Mouse (Mus musculus) urinary bladder, postnatal 4 days (tissue): ENCODE data around the gene Gm5148.

Experiments
- DNase-seq, 2 experiments: peaks; one replicate each; pipeline ENCODE4 v3.0.0; 2021 to 2022; ENCODE audit warnings: low spot score in 2 of 2

Gm5148 gene

DNA sequence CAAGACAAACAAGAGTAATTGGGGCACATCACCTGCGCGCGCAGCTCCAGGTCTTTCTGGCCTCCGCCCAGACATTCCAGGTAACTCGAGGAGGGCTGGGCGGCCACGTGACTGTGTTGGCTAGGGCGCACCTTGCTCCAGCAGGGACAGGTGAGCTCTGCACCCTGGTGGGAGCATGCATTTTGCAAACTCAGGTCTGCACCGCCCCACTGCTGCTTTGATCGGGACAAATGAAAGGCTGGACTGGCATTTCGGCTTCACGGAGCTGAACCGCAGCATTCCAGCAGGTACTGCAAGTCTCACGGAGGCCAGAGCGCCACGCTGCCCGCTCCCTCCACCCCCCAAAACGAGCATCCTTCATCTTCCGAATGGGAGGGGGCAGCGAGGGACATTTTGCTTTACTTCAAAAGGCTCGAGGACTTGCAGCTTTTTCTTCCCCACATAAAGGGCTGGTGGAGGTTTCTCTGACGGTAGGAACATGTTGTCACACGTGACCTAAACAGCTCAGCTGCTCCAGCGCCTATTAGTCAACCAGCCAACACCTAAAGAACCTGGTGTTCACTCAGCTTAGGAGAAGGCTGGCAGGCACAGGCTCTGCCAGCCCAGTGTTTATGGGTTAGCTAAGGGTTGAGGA is at the start of gene Gm5148:
Gm5148 (minus strand) TSS at position 320 of the 634 bp plus-strand sequence.
- DNase-seq = peak; percentile 77 to 84

DNA sequence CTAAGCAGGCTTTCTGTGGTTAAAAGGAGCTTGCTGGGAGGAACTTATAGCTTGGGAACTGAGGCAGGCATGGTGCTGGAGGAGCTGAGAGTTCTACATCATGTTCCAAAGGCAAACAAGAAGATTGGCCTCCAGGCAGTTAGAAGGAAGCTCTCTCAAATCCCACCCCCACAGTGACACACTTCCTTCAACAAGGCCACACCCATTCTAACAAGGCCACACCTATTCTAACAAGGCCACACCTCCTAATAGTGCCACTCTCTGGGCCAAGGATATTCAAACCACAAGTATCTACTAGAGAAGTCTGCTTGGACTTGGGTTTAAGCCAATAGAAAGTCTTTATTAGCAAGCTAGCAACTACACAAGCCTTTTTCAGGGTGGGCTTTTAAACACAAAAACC is 46.7 kb upstream of the Gm5148 start:
- no peak for DNase-seq

DNA sequence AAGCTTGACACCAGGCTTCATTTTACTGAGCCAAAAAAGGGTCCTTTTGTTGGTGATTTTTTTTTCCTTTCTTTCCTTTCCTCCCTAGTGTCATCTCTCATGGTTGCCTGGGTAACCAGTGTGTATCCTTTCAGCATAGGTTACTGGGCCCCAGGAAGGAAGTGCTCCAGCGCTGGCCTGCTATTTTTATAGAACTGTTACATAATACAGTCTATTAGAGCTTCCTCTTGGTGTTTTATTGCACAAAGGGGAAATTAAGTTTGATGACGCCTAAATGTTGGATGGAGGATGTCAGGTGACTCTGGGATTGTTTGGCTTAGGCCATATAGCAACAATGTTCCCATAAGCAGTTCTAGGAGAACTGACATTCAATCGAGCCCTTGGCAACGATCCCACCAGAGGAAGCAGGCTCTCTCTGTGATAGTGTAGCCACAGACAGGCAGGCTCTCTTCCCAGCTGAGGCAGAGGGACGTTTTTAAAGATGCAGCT is 45.0 kb upstream of the Gm5148 start:
- DNase-seq = peak; percentile 51 to 67

DNA sequence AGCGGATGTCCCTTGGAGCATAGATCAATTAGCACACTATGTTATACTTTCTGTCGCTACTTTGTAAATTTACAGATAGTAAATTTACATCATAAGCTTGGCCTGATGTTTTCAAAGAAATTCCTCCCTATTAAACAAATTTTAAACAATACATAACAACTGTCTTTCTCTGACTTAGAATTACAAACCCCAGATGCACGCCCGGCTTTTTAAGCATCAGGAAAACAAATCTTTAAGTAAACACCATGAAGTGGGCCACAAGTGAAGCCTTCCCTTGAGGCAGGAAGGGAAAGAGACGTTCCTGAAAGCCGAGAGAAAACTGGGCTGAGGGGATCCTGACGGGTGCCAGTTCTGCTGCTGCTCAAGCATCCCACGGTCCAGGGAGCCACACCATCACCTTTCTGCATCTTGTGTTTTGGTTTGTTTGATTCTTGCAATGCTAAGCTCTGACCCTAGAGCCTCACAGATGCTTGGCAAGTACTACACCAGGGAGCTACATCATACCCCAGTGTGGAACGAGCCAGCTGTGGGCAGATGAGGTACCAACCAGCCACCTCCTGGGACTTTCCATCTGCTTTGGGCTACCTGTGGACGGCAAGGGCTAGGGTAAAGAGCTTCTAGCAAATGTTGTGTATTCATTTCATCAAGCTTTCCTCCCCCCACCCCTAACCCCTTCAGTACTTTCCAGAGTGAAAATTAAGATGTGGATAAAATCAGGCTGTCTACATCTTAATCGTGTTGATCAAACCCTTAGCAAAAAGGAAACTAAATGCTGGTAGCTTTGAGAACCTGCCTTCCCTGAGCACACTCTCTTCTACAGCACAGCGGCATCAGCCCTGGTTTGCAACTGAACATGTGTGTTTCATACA is 43.1 kb upstream of the Gm5148 start:
- no peak for DNase-seq

DNA sequence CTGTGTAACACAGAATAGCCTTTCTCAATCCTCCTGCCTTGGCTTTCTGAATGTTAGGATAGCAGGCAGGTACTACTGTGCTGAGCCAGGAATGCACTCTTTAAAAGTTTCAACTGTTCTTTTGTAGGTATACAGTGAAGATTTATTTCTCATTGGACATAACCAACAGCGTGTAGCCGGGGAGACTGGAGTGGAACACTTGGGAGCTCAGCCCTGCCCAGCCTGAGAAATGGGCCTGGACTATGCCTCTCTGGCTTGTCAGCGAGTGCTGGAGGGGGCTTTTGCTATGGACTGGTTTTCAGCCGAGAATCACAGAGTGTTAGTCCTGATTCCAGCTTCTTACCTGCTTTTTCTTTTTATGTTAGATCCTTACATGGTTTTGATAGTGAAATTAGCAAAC is 42.3 kb upstream of the Gm5148 start:
- no peak for DNase-seq

DNA sequence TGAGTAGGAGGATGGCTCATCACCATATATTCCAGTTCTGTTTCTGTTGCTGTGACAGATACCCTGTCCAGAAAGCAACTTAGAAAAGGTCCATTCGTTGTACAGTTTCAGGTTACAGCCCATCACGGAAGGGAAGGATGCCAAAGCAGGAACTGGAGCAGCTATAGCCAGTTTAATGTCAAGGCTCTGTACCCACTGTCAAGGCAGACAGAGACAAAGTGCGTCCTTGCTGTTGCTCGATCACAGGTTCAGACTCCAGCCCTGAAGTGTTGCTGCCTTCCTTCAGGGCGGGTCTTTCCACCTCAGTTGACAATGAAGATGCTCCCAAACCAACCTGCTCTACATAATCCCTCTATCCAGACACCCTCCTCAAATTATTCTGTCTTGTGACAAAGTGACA is 41.7 kb upstream of the Gm5148 start:
- DNase-seq = no peak

DNA sequence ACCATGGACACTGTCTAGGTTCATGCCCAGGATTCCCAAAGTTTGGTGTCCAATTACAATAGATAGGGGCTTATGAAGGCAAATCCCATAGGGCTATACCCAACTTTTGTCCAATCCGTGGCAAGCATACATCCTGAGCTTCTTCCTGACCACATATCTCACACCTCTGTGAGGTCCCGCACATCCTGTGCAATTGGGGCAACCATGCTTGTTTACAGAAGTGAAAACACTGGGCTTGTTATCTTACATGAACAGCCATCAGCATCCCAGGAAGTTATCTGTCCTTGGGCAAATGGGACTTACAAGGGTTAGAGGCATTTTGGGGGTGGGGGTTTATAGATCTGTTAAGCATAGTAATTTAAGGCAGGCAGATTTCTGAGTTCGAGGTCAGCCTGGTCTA is 41.0 kb upstream of the Gm5148 start:
- no peak for DNase-seq

DNA sequence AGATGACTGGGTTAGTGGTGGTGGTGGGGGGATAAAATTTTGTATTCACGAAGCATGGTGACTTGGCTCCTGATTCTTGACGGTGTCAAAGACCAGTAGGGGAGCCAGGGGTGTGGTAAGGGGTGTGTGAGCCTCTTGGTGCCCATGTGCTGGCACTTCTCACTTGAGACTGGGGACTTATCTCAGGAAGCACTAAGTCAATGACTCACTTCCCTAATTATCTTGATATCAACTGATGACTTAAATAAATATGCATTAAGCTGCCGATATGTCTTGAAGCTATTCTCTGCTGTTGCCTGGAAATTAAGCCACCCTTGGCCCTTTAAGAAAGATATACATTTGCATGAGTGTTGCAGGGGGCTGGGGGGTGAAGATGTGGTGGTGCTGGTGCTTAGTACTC is 38.0 kb upstream of the Gm5148 start:
- DNase-seq = no peak

DNA sequence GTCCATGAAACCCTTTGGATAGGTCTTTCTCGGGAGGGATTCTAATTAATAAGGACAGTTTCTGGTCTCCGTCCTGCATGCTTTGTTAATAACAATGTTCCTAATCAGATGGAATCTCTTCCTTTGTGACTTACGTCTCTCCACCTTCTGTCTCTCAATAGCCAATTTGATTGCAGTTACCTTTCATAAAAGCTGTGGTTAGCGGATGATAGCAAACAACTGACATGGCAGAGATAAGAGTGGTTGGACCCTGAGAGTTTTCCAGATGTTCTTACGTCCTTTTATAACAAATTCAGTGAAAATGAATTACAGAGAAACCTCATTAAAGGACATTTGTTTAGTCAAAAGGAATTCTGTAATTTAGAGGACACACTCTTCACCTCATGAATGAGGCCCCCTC is 37.5 kb upstream of the Gm5148 start:
- DNase-seq = no peak

DNA sequence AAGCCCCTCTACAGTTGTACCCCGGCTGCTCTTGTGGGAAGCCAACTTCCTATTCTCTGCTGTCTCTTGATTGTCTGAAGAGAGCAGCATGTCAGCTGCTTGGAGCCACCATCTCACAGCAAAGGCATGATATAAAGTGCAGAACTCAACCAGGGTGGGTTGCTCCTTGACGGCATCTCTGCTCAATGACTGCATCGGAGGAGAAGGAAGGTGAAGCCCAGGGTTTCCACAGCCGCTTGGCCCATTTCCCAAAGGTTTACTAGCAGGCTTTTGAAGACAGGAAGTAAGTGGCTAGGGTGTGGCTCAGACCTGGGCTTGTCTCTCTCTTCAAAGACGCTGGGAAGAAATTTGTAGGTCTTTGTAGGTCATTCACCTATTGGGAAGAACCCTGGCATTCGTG is 36.6 kb upstream of the Gm5148 start:
- DNase-seq = no peak

DNA sequence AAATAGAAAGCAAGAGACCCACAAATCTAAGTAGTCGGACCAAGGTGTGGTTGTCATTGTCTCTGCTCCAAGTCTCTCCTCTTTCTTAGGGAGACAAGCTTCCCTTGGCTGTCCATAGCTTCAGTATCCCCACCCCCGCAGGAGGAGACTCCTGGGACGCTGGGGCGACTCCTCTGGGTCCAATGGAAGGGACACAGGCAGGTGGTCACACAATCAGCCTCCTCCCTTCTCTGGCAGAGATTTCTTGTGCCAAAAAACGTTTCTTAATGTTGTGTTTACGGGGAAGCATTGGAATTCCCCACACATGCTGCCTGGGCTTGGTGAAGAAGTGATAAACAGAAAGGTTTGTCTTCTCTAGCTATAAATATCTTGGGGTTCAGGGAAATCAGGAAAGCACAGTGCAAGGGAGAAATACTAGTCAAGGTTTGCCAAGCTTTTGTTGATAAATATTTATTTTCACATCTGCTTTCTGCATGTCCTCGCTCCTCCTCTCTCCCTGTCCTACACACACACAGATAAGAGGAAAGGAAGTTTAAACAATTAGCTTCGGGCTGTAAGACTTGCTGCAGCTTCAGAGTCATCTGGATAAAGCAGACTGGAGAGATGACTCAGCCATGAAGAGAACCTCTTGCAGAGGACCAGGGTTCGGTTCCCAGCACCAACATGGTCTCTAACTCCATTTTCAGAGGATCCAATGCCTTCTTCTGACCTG is 34.5 kb upstream of the Gm5148 start:
- no peak for DNase-seq

DNA sequence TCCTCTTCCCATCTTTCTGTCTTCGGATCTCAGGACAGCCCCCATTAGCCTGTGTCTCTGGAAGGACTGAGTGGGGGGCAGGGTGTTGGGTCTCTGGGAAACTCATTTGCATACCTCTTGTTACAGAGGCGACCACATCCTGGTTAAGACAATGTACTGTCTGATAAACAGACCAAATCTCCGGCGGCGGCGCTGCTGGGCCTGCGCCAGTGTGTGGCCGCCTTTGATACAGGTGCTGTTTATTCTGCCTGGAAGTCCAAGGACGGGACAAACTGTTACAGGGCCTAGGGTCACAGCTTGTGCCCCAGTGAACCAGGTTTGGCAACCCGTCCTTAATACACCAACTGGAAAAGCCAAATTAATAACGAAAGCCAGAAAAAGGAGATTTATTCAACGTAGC is 33.8 kb upstream of the Gm5148 start:
- DNase-seq = no peak

DNA sequence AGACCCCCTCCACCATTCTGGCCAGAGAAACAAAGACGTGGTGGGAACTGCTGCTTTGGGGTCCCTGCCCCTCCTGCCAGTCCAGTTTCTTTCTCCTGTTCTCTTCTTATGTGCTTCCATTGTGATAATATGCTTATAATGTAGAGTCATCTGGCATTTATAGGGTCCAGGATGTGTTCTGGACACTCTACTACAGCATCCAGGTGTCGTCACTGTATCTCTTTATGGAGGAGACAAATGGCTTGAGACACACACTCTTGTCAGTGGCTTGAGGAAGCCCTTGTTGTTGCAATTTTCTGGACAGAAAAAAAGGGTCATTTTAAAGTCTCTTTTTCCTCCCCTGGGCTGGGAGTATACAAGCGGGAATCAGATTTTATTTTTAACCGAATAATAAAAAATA is 33.3 kb upstream of the Gm5148 start:
- DNase-seq = no peak

DNA sequence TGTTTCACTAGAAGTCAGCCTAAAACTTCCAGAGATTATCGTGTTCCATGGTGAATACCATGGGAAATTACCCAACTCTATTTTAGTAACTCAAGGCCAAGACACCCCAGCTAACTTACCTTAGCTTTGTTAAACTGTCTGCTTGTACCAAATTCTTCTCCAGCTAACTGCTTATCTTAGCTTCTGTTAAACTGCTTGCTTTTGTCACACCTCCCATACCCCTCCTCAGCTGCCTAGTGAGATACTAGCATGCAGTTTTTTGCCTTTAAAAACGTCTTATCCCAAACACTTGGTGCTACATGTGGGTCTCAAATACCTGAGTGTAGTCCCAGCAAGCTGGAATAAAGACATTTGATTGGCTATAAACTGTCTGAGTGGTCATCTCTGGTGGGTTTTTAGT is 31.7 kb upstream of the Gm5148 start:
- DNase-seq = no peak

DNA sequence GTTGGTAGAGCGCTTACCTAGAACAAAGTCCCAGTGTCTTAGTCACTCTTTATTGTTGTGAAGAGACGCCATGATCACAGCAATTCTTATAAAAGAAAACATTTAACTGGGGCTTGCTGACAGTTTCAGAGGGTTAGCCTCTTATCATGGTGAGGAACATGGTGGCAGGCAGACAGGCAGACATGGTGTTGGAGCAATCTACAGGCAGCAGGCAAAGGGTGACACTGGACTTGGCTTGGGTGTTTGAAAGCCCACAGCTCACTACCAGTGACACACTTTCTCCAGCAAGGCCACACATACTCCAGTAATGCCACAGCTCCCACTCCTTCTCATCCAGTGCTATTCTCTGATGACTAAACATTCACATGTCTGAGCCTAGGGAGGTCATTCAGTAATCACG is 30.3 kb upstream of the Gm5148 start:
- no peak for DNase-seq

DNA sequence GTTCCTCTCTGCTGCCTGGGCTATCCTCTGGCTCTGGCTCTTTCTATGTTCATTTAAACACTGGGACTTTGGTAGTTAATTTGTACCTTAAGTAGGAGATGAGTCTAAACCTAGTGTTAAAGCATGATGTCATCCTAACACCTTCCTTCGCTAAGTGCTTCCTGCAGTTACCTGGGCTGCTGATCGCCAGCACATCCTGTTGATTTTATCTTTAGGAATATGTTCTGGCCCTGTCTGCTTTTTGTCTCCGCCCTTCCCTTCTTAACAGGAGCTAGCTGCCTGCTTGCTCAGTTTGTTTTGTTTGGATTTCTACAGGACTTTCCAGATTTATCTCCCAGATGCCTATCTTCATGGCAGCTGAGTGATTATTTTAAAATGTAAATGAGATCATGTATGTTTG is 28.9 kb upstream of the Gm5148 start:
- DNase-seq = no peak

DNA sequence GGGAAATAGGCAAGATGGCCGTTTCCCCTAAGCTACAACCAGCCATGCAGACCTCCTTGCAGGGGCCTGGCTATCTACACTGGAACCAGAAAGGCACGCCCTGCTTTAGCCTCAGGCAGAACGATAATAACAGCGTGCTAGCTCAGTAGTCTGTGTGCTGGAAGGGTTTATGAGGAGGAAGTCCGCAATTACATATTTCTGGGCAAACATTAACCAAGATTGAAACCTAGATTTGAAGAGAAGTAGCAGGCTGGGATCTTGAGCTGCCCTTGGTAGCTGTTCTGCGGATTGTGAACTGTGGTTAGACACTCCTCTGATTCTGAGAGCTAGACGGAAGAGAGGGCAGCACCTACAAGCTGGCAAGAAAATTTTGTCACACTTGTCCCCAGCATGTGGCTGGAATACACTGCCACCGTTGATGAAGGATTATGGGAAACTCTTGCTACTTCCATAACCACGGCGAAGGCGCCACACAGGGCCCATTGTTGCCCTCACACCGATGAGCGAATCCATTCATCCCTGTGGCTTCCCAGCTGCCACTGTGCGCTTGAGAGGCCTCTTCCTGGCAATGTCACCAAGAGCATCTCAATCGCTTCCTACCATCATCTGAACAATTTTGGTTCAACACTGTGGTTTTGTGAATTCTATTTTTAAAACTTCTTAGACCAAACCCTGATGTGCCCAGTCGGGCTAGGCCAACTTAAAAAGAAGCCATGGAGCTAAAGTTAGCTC is 23.9 kb upstream of the Gm5148 start:
- peak in 1 of 2 experiments; percentile 27 for DNase-seq

DNA sequence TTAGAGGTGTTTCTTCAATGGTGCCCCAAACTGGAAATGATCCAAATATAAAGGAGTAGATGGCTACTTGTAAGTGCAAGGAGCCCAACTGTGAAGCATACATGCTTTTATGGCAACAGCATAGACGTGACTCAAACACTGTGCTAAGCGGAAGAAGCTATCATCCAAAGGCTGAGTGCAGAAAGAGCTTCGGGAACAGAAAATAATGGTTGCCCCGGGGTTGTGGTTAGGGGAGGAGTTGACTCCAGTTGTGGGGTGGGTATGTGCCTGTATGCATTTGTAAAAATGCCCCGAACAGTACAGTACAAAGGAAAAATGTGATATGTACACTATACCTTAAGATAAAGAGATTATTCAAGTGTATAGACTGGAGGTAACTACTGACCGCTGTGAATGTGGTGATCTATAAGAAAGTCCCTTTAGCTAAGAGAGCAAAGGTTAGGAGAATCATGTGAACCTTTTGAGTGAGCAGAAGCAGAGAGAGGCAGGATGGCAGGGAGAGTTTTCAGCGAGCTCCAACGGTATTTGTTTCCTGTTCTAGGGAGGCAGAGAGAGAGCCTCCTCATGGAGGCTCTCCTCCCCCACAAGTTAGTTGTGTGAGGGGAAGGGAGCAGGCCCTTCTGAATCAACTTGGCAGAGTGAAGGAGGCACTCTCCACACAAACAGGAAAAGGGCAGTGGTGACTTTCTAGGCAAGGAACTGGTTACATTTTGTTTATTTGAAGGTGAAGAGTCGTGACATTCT is 23.1 kb upstream of the Gm5148 start:
- no peak for DNase-seq

DNA sequence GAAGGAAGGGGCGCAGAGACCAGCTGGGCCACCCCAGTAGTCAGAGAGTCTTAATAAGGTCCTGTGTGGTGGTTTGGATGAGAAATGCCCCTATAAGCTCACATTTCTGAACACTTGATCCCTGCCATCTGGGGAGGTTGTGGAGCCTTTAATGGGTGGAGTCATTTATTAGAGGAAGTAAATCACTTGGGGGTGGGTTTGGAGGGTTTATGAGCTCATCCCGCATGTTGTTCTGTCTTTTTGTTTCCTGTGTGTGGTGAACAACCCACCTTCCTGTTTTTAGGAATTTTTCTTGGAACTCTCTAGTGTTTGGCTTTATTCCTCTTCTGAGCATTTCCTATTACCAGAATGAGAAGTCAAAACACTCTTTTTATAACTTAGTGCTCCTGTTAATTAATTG is 19.8 kb upstream of the Gm5148 start:
- DNase-seq = no peak

DNA sequence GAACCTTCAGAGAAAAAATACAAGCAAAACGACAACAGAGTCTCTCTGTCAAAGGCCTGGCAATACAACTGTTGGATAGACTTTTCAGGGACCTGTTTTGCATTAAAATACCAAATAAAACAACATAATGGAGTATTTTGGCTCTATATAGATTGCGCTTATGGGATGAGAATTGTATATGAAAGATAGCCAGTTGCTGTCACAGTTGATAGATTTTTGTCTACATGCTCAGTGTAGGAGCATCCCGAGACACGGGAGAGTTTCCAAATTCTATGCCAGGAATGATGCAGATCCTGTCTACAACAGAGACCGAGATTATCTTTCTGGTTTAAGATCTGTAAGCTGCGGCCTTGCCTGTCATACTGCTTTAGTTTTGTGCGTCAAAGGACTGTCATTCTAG is 15.7 kb upstream of the Gm5148 start:
- no peak for DNase-seq
